Mouse (Mus musculus) liver, postnatal 0 days (tissue): ENCODE measurements at regions not wholly inside any gene's neighbourhood (a gene's known extent, or its start where the extent isn't known, plus 50 kb on each side); places are given as distances from the start of the nearest gene placed in this dataset.

Source experiments
- CTCF ChIP-seq: sonication (generic); IDR thresholded peaks from 2 replicates; pipeline ENCODE4 v1.5.1; 2016; ENCODE audit warnings: antibody characterized with exemption, low read depth
- EP300 ChIP-seq: IDR thresholded peaks from 2 replicates; pipeline ENCODE4 v1.6.1; 2016; ENCODE audit warnings: antibody characterized with exemption, low read depth, mild to moderate bottlenecking

- TF ChIP-seq CTCF (no peak), EP300 (no peak)
Observed at GRCm38 (mm10) chr5:49755531-49755930, 230.8 kb upstream of the Kcnip4 start.
